Mouse (Mus musculus) embryo, embryonic 10.5 days (tissue): Measurements from ENCODE around the gene Olfr212.
"Not testable (repeated sequence)": the region's sequence is repeated elsewhere in the genome, so short reads cannot be mapped to it uniquely, and the experiment has no call there.

Experiments used
- DNase-seq: peaks from one replicate; pipeline ENCODE4 v3.0.0-alpha.2; 2015; ENCODE audit warnings: low spot score

Olfr212 gene

DNA sequence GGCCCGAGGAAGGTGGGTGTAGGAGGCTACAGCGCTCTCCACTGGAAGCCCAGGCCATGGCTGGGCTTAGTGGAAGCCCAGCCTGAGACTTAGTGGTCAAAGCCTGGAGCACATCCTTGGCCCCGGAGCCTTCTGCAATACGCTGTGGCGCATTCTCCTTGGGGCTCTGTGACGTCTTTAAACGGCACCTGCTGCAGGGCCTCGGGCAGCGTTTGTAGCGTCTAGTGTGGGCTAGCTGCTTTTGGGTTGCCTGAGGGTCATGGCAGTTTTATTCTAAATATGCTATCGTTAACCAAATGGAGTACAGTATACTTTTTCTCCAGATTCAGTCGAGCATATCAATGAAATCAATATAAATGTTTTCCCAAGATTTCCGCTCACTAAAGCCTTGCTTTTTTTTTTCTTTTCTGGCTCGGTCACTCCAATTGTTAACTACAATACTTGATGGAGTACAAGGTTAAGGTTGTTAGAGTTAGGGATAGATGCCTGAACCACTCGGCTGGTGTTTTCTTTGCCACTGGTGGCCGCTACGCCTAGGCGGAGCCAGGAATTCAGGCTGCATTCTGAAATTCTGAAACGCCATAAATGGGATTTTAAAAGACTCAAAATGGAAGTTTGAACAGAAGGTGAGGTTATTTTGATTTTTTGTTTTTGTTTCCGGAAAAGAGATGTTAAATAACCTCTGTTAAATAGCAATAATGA is at the start of gene Olfr212:
Gene Olfr212 (plus strand): TSS at position 215 of the 702 bp plus-strand sequence.
- not testable (repeated sequence) for DNase-seq

DNA sequence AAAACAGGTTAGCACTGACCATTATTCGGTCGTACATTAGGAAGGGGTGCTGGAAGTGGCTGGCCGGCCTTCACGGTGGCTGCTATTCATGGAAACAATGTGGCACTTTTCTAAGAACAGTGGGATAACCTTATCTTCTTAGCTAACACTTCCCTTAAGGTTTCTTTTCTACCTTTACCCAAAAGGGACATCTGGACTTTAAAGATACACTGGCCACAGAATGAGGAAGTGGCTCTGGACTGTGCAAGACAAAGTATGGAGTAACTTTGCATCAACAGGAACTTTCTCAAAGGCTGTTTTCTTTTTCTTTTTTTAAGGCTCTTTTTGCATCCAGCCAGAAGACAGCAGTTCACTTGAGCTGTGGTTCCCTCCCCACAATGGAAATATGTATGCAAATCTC is 47.6 kb upstream of the Olfr212 start:
- no peak for DNase-seq

DNA sequence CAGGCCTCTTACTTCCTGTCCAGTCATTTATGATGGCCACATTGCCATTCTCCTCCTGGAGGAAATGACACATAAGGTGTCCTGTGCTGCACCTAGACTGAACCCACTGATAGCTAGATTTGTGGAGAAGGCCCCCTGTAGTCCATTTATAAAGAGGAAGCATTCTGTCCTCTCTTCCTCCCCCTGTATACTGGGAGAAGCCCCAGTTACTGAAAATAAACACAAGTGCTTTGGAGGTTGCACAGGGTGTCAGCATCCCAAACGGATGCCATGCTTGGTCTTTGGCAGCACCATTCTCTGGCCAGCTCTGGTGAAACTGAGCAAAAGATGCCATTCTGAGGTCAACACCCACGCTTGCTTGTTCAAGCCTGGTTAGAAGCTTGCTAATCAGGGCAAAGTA is 47.1 kb upstream of the Olfr212 start:
- DNase-seq: no peak

DNA sequence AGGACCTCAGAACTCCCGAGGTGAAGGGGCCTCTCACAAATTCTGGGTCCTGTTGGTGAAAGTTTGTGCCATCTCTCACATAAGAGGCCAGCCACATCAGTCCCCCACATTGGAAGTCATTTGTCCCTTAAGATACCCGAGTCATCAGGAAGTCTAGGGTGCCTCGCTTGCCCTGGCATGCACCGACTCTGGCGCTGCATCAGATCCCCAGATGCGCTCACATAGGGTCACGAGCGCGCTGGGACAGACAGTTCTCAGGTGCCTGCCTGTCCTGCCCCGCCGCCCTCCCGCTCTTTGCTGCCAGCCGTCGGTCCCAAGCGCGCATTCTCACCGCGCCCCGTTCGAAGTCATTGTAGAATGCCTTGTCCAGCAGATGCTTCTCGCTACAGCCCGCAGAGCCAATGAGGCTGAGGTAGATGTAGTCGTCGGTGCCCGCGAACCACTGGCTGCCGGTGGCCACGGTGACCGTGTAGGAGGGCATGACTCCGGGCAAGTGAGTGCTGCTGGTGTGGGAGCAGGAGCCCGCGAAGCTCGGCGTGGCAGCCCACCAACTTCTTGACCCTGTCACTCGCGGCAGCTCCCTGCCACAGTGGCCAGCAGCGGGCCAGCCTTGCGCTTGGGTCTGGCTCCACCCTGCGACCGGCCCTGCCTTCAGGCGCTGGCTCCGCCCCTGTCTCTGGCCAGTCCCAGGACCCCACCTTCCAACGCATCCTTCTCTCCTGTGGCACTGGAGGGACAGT is 45.6 kb upstream of the Olfr212 start, which contains the start of gene Alox5:
Gene Alox5 (minus strand): TSS at position 635 of the 740 bp plus-strand sequence.
- peak; percentile 61 for DNase-seq

DNA sequence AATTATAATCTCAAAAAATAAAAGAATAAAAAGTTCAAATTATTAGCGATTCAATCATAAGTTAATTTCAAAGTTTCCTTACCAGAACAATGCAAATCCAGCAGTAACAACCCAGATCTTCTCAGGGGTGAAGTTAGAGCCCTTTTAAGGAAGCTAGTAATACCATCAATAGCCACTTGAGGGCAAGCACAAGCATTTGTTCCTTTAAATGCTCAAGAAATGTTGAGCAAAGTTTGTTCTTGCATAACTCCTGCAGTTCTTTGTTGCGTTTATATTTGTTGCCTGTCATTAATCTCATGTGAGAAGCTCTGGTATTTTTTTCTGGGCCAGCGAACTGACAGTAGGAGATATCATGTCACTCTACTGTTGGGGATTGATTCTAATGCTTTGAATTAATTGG is 38.2 kb upstream of the Olfr212 start:
- peak; percentile 39 for DNase-seq

DNA sequence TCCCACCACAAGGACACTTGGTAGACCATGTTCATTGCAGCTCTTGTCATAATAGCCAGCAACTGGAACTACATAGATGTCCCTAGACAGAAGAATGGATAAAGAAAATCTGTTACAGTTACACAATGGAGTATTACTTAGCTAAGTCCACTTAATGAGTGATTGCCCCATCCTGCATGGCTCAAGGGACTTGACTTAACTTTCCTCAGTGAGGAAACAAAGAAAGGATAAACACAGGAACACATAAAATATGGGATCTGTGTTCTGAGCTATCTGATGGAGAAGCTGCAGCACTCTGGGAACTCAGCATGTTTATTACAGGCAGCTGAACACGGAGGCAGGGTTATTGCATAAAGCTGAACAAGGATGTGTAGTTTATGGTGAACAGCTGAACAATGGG is 21.2 kb upstream of the Olfr212 start:
- DNase-seq: no peak

DNA sequence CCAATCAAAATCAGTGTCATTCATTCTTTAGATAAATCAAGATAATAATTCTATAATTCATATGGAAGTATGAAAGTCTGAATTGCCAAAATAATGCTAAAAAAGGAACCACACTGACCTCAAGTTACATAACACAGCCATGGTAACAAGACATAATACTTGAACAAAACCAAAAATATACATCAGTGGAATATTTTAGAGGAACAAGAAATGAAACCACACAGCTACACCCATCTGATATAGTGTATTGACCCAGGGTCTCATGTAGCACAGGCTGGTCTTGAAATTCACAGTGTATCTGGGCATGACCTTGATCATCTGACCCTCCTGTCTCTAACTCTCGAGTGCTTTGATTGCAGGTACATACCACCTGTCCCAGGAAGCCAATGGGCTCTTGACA is 19.5 kb upstream of the Olfr212 start:
- no peak for DNase-seq

DNA sequence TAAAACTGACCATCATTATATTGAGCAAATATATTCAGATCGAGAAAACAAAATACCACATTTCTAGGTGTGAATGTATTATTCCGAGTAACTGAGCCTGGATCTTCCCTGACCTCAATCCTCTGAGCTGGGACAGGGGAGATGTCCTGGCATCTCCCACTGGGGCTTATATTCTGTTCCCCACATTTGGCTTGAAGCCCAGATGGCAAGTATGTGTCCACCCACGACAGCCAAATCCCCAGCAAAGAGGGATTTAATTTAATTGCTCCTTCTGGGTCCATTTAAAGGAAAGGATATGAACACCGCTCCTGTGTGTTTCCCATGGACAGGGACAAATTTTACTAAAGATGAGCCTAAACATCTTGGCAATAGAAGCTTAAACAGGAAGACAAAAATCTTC is 17.5 kb upstream of the Olfr212 start, which contains the start of gene Olfr211:
Gene Olfr211 (plus strand): TSS at position 301 of the 400 bp plus-strand sequence.
- DNase-seq: no peak

DNA sequence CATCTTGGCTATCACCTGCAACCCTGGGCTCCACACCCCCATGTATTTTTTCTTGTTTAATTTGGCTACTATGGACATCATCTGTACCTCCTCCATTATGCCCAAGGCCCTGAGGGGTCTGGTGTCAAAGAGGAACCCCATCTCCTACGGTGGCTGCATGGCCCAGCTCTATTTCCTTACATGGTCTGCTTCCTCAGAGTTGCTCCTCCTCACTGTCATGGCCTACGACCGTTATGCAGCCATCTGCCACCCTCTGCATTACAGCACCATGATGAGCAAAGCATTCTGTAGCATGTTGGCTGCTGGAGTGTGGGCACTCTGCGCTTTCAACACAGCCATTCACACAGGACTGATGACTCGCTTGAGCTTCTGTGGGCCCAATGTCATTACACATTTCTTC is 12.6 kb upstream of the Olfr212 start:
- no peak for DNase-seq

DNA sequence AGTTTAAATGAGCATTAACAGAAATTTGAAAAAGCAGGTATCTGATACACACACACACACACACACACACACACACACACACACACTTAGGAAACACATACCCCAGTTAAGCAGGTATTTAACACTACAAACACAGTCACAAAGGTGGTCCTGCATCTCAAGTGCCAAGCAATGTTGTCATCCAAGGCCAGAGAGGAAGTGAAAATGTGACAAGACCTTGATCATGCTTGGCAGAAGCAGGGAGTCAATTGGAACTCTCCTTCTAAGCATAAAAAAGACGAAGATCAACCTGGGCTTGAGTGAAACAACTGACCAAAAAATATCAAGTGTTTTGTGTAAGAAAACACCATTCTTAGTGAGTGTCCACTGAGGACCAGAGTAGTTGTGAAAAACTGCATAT is 10.4 kb upstream of the Olfr212 start:
- DNase-seq: no peak

DNA sequence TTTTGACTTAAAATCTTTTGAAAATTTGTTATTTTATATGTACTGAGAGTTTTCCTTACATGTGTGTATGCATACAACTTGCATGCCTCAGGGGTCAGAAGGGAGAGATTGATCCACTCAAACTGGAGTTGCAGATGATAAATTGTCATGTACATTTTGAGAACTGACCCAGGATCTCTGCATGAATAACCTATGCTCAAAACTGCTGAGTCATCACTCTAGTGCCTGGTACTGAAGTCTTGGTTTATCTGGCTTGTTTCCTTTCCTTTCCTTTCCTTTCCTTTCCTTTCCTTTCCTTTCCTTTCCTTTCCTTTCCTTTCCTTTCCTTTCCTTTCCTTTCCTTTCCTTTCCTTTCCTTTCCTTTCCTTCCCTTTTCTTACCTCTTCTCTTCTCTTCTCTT is 8.5 kb downstream of the Olfr212 start:
- DNase-seq: no peak

DNA sequence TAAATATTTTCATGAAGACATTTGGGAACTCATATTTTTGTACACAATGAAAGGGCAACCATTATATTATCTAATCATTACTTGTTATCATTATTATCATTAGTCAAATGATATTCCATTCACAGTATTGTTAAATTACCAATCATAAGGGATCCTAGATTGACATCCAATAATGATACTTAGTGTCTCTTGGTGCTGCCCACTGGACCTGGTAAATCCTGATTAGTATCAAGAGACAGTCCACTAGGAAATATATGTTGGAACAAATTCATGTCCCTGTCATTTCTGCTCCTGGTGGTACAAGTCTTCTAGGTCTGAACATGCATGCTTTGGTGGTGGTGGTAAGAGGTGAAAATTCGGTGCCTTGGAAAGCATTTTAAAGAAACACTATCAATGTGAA is 31.8 kb downstream of the Olfr212 start, which contains the start of gene Olfr213:
Gene Olfr213 (plus strand): TSS at position 301 of the 400 bp plus-strand sequence.
- no peak for DNase-seq

DNA sequence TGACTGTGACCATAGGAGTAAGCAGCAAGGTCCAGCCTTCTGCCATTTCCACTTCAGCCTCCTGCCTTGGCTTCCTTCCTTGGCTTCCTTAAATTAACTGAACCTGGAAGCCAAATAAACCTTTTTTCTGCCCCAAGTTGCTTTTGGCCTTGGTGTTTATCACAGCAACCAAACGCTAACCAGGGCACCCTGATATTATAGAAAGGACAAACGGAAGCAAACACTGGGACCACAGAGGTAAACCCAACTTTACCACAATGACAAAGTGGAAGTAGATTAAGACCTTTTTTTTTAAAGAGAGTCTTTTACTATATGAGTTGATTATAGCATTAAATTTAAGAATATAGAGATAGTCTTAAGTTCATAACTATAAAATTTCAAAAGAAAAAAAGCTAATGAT is 36.2 kb downstream of the Olfr212 start:
- DNase-seq: no peak

DNA sequence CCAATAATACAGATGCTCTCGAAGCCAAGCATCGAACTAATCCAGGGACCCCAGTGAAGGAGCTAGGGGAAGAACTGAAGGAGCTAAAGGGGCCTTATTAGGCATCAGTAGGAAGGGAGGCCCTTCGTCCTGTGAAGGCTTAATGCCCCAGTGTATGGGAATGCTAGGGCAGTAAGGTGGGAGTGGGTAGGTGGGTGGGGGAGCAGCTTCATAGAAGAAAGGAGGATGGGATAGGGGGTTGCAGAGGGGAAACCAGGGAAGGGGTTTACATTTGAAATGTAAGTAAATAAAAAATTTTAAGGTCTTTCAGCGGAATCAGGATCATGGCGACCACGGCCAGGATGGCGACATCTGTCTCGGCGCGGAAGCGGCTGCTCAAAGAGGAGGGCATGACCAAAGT is 44.5 kb downstream of the Olfr212 start, which contains the start of gene Gm5580:
Gene Gm5580 (plus strand): TSS at position 301 of the 400 bp plus-strand sequence.
- not testable (repeated sequence) for DNase-seq

DNA sequence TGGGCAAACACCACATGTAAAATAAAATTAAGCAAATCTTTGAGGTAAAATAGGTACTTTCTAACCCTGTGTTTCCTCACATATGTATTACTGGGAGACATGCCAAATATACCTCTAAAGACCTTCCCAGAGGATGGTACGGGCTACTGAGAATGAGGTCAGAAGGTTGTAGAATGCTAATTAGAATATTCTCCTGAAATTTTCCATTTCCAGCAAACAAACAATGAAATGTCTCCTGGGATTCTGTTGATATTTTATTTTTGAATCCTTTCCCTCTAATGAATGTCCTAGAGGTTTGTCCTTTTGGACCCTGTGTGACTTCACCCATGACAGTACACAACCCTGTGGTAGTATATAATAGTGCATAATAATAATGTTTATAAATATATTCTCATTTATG is 47.6 kb downstream of the Olfr212 start, which contains the start of gene Olfr214:
Gene Olfr214 (plus strand): TSS at position 301 of the 400 bp plus-strand sequence.
- no peak for DNase-seq

DNA sequence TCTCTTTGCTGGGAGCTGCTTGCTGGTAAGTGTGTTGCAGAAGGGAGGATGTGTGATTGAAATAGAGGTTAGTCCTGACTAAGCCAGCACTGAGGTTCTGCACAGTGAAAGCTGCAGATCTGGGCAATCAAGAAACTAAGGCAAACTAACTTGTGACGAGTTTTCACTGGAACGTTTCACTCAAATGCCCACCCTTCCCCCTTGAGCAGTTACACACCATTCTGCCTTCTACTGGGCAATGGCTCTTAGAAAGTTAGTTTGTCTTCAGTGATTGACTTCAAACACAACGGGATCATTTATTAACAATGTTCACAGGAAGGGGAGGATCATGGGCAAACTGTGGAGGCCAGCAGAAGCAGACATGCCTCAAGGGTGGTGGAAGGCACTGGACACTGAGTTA is 48.6 kb downstream of the Olfr212 start:
- DNase-seq: no peak
